Mouse (Mus musculus) liver, adult 2 months (tissue): ENCODE results near the gene Wscd2.

ENCODE experiments used
- CTCF ChIP-seq: fragments of 200-500 bp; IDR thresholded peaks from 2 replicates; pipeline ENCODE4 v1.5.1; 2011; ENCODE audit warnings: low read depth, low read length, control low read depth
- POLR2A ChIP-seq: fragments of 200-500 bp; IDR thresholded peaks from 2 replicates; pipeline ENCODE4 v1.6.1; 2011; ENCODE audit warnings: low read length, control low read depth; ENCODE audit not compliant: insufficient read depth; ENCODE audit errors: extremely low read depth

- no peak for TF ChIP-seq CTCF
- no peak for TF ChIP-seq POLR2A
These were observed 117.0 kb downstream of the Wscd2 start for GRCm38 (mm10) chr5:113606961-113607785.
